In genomic region chr6:128028116-128028940, GRCm38 (mm10) we compare ENCODE assay signal across 8 mouse cellular contexts.
DNase-seq lines count a peak whose midpoint lies in the region; ATAC-seq and TF ChIP-seq lines count a peak whose summit lies in the region.

No protein-coding gene starts in this region.

- H3K4me2 ChIP-seq in hindbrain, embryonic 11.5 days (replicated peaks; ENCODE audit: low read depth, low read length) = no peak overlapping the region
- H3K4me2 ChIP-seq in hindbrain, embryonic 13.5 days = no peak overlapping the region
- H3K4me2 ChIP-seq in lung, postnatal 0 days (replicated peaks; ENCODE audit: low read depth, low read length) = no peak overlapping the region

- 30% methylated on average over 10 of the region's 10 CpGs for WGBS in hindbrain, embryonic 11.5 days
- 28% methylated on average over 10 of the region's 10 CpGs for WGBS in hindbrain, embryonic 13.5 days
- 54% methylated on average over 10 of the region's 10 CpGs for WGBS in lung, postnatal 0 days

- H3K36me3 ChIP-seq in hindbrain, embryonic 11.5 days (ENCODE audit: control insufficient read depth, insufficient read depth, low read length) = no peaks in the 10 kb centered on the region
- H3K36me3 ChIP-seq in hindbrain, embryonic 13.5 days = no peaks in the 10 kb centered on the region
- no peaks in the 10 kb centered on the region for H3K36me3 ChIP-seq in lung, postnatal 0 days (ENCODE audit: insufficient read depth, low read length)

- ATAC-seq in hindbrain, embryonic 11.5 days (ENCODE audit: low FRiP score) = no peak
- no peak for ATAC-seq in hindbrain, embryonic 13.5 days (ENCODE audit: low FRiP score)
- ATAC-seq in lung, postnatal 0 days = no peak

- H3K9me3 ChIP-seq in hindbrain, embryonic 11.5 days (ENCODE audit: control insufficient read depth, low read length) = no peaks in the 10 kb centered on the region
- no peaks in the 10 kb centered on the region for H3K9me3 ChIP-seq in hindbrain, embryonic 13.5 days
- no peaks in the 10 kb centered on the region for H3K9me3 ChIP-seq in lung, postnatal 0 days (ENCODE audit: low read length)

- no peak overlapping the region for H3K4me3 ChIP-seq in hindbrain, embryonic 11.5 days (ENCODE audit: low read depth, low read length)
- no peak overlapping the region for H3K4me3 ChIP-seq in hindbrain, embryonic 13.5 days
- no peak overlapping the region for H3K4me3 ChIP-seq in lung, postnatal 0 days (ENCODE audit: low read depth, low read length)

- peaks cover 5% of the 10 kb centered on the region; the same call in 1 of the 2 replicates for H3K27me3 ChIP-seq in hindbrain, embryonic 11.5 days (ENCODE audit: control insufficient read depth, insufficient read depth, low read length)
- H3K27me3 ChIP-seq in hindbrain, embryonic 13.5 days = peaks cover 12% of the 10 kb centered on the region
- H3K27me3 ChIP-seq in lung, postnatal 0 days (replicated peaks; ENCODE audit: insufficient read depth, low read length) = no peaks in the 10 kb centered on the region

- TF ChIP-seq CTCF in lung, postnatal 0 days (IDR thresholded peaks at IDR 0.05) = peak; percentile 67

- DNase-seq in hindbrain, embryonic 11.5 days (ENCODE audit: low spot score) = peak; percentile 80
- DNase-seq in A20 (ENCODE audit: low read depth, low spot score) (peak; percentile 19), ZHBTc4 (ENCODE audit: low read depth, low spot score) (peak; percentile 79)
- peak; percentile 72 for DNase-seq in embryo, embryonic 9.5 days (ENCODE audit: extremely low spot score)
- peak; percentile 47 for DNase-seq in lung, postnatal 0 days (ENCODE audit: low spot score)
- DNase-seq in thymus, postnatal 4 days = peak; percentile 73
- DNase-seq in urinary bladder, postnatal 36 days (ENCODE audit: low spot score in 2 of 2) = no peak

- peaks cover under 1% of the 10 kb centered on the region; the same call in 1 of the 2 replicates for H3K4me1 ChIP-seq in hindbrain, embryonic 11.5 days (replicated peaks; ENCODE audit: control insufficient read depth, insufficient read depth, low read length)
- peaks cover 24% of the 10 kb centered on the region for H3K4me1 ChIP-seq in hindbrain, embryonic 13.5 days (replicated peaks)
- peaks cover 5% of the 10 kb centered on the region; the same call in 1 of the 2 replicates for H3K4me1 ChIP-seq in lung, postnatal 0 days (ENCODE audit: insufficient read depth, low read depth, low read length)

- no peak overlapping the region for H3K9ac ChIP-seq in hindbrain, embryonic 11.5 days (ENCODE audit: low read depth, low read length)
- no peak overlapping the region for H3K9ac ChIP-seq in hindbrain, embryonic 13.5 days
- no peak overlapping the region for H3K9ac ChIP-seq in lung, postnatal 0 days (replicated peaks; ENCODE audit: low read depth)

- no peak for TF ChIP-seq EP300 in lung, postnatal 0 days (IDR thresholded peaks at IDR 0.05)

- no peak overlapping the region for H3K27ac ChIP-seq in hindbrain, embryonic 11.5 days (ENCODE audit: low read depth, low read length)
- no peak overlapping the region for H3K27ac ChIP-seq in hindbrain, embryonic 13.5 days
- no peak overlapping the region for H3K27ac ChIP-seq in lung, postnatal 0 days (ENCODE audit: low read length)

Comparison
In these comparisons a context has a peak if more than half of its experiments do, and no peak if none do; other contexts are left out.
1. DNase-seq: peak in hindbrain, embryonic 11.5 days (single experiment), A20 (single experiment), ZHBTc4 (single experiment), embryo, embryonic 9.5 days (single experiment), lung, postnatal 0 days (single experiment) and thymus, postnatal 4 days (single experiment); none in urinary bladder, postnatal 36 days (0 of 2).